Comparison of ENCODE assay signal across 34 mouse cellular contexts in the genomic region with DNA sequence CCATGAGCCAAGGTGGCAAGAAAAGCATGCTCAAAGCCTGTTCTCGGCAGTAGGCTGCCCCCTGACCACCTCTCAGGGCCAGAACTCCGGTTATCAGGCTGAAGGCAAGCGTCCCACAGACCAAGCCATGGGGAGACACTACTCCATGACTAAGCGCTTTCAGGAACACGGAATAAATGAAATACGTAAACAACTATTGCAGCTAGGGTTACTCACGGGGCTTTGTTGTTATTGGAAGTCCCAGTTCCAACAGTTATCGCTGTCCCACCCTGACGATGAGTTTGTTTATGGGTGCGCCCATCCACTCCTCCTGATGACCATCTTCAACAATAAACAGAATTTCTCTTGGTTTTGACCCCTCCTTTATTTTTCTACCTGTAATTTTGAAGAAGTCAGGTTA.
"Had no signal": no experiment of that assay in that cellular context is flagged by ENCODE, and none has a peak within 500 bp of the region (broad histone marks: within the 10 kb centered on the region; RNA-seq: fewer than 3 reads in every experiment).

No protein-coding gene starts in this region.

- H3K9me3 ChIP-seq: heart, embryonic 12.5 days; heart, embryonic 13.5 days; heart, embryonic 15.5 days; hindbrain, embryonic 10.5 days; hindbrain, embryonic 12.5 days; hindbrain, embryonic 13.5 days; hindbrain, embryonic 15.5 days; intestine, embryonic 15.5 days; kidney, embryonic 15.5 days had no signal

- H3K27me3 ChIP-seq: heart, embryonic 12.5 days; heart, embryonic 13.5 days; heart, embryonic 15.5 days; hindbrain, embryonic 12.5 days; hindbrain, embryonic 13.5 days; hindbrain, embryonic 15.5 days; intestine, embryonic 15.5 days; kidney, embryonic 15.5 days had no signal

- DNase-seq: heart, postnatal 14 days; heart, postnatal 36 days; heart, postnatal 4 days; kidney, adult 11 months; kidney, adult 18-20 months; kidney, adult 2 months; kidney, adult 8-10 months; kidney, adult 9 months; kidney, postnatal 10 days; kidney, postnatal 14 days; kidney, postnatal 25 days; kidney, postnatal 36 days; kidney, postnatal 4 days; layer of hippocampus, adult 9-11 months; layer of hippocampus, postnatal 36 days had no signal

- H3K27ac ChIP-seq: heart, embryonic 13.5 days; heart, embryonic 15.5 days; hindbrain, embryonic 10.5 days; hindbrain, embryonic 12.5 days; hindbrain, embryonic 13.5 days; hindbrain, embryonic 14.5 days; hindbrain, embryonic 15.5 days; hindbrain, postnatal 0 days; intestine, embryonic 15.5 days; kidney, embryonic 15.5 days; kidney, postnatal 0 days; layer of hippocampus, adult 2 months; left cerebral cortex, adult 2 months had no signal

- H3K4me3 ChIP-seq: heart, embryonic 12.5 days; heart, embryonic 13.5 days; heart, embryonic 15.5 days; hindbrain, embryonic 10.5 days; hindbrain, embryonic 12.5 days; hindbrain, embryonic 13.5 days; hindbrain, embryonic 15.5 days; intestine, embryonic 15.5 days; kidney, embryonic 15.5 days; layer of hippocampus, adult 2 months; left cerebral cortex, adult 2 months had no signal

- H3K4me1 ChIP-seq: heart, embryonic 15.5 days; hindbrain, embryonic 10.5 days; hindbrain, embryonic 12.5 days; hindbrain, embryonic 13.5 days; hindbrain, embryonic 15.5 days; intestine, embryonic 15.5 days; kidney, embryonic 15.5 days had no signal

- ATAC-seq: hindbrain, embryonic 16.5 days; hindbrain, postnatal 0 days; inflammation-experienced regulatory T-cells, adult 6 months; intestine, embryonic 15.5 days; intestine, embryonic 16.5 days; intestine, postnatal 0 days had no signal

- H3K9ac ChIP-seq: heart, embryonic 12.5 days; heart, embryonic 13.5 days; heart, embryonic 15.5 days; hindbrain, embryonic 12.5 days; hindbrain, embryonic 13.5 days; hindbrain, embryonic 14.5 days; hindbrain, embryonic 15.5 days; intestine, embryonic 15.5 days; kidney, embryonic 15.5 days had no signal

- H3K36me3 ChIP-seq: heart, embryonic 12.5 days; heart, embryonic 13.5 days; heart, embryonic 15.5 days; hindbrain, embryonic 10.5 days; hindbrain, embryonic 12.5 days; hindbrain, embryonic 13.5 days; hindbrain, embryonic 15.5 days; intestine, embryonic 15.5 days; kidney, embryonic 15.5 days had no signal

- H3K4me2 ChIP-seq: heart, embryonic 11.5 days; heart, embryonic 12.5 days; heart, embryonic 13.5 days; heart, embryonic 15.5 days; hindbrain, embryonic 12.5 days; hindbrain, embryonic 13.5 days; hindbrain, embryonic 14.5 days; hindbrain, embryonic 15.5 days; intestine, embryonic 15.5 days; kidney, embryonic 15.5 days had no signal
